Mouse (Mus musculus): ENCODE measurements around the gene St3gal4. TPM values are rescaled to one million over a fixed set of nuclear protein-coding genes. Genes with fewer than 3 reads are reported as not detected.
A peak's percentile ranks its signal among the peaks of the same experiment; 100 is the strongest.

The St3gal4 gene
- polyA plus RNA-seq, 1 experiment from 2014 or later: 13.5 TPM

DNA sequence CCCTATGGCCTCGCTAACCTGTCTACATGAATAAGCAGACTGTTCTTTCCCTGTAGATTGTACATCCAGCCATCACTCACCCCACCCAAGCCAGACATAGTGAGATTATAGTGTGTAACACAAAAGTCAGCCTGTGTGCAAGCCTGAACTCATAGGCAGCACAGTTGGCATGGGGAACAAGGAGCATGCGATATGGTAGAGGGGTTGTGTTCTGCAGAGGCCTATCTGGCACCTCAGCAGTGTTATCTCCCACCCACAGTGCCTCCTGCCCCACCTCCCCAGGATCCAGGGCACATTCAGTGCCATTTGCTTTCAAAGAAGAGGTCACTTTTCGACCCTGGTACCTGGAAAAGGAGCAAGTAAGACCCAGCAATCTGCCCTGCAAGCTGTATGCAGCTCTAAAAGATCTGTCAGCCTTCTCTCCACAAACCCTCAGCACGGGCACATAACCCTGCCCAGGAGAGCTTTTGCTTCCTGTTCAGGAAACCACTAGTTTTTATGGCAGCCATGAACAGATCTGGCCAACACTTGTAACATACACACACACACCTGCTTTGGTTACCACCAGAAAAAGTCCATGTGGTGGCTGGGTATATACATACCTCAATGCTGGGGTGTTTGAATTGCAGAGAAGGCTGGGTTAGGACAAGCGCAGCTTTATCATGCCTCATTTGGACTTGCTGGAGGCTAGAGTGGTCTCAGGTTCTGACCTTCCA lies 3.6 kb upstream of the St3gal4 start:
- 88% methylated on average over 5 of the region's 5 CpGs for WGBS
- no peak overlapping the region for H3K27ac ChIP-seq
- H3K4me1 ChIP-seq (replicated peaks; ENCODE audit: control insufficient read depth, insufficient read depth, low read length): peaks cover 2% of the 10 kb centered on the region

GRCm38 (mm10) chr9:35118563-35118962 lies 505 bp downstream of the St3gal4 start:
- no peaks in the 10 kb centered on the region for H3K9me3 ChIP-seq (ENCODE audit: control insufficient read depth, low read length)
- peaks cover 18% of the 10 kb centered on the region for H3K4me1 ChIP-seq (replicated peaks; ENCODE audit: control insufficient read depth, insufficient read depth, low read length)
- peaks cover 3% of the 10 kb centered on the region; the same call in 1 of the 2 replicates for H3K36me3 ChIP-seq (replicated peaks; ENCODE audit: control insufficient read depth, insufficient read depth)
- no peaks in the 10 kb centered on the region for H3K27me3 ChIP-seq (ENCODE audit: control insufficient read depth, insufficient read depth, low read length)
- no peak overlapping the region for H3K9ac ChIP-seq
- no peak for ATAC-seq (ENCODE audit: low FRiP score)
- no peak for DNase-seq (ENCODE audit: low spot score)
- WGBS: 94% methylated on average over 2 of the region's 2 CpGs
- H3K4me3 ChIP-seq (replicated peaks; ENCODE audit: low read length): no peak overlapping the region
- no peak overlapping the region for H3K4me2 ChIP-seq (replicated peaks)
- no peak overlapping the region for H3K27ac ChIP-seq

More for the DNA sequence above, 3.6 kb upstream of the St3gal4 start:
- no peaks in the 10 kb centered on the region for H3K9me3 ChIP-seq (ENCODE audit: control insufficient read depth, low read length)
- H3K27me3 ChIP-seq (ENCODE audit: control insufficient read depth, insufficient read depth, low read length): no peaks in the 10 kb centered on the region
- ATAC-seq (ENCODE audit: low FRiP score): no peak
- H3K36me3 ChIP-seq (replicated peaks; ENCODE audit: control insufficient read depth, insufficient read depth): peaks cover 30% of the 10 kb centered on the region
- no peak overlapping the region for H3K4me3 ChIP-seq (replicated peaks; ENCODE audit: low read length)
- H3K9ac ChIP-seq: no peak overlapping the region
- DNase-seq (ENCODE audit: low spot score): no peak
- H3K4me2 ChIP-seq (replicated peaks): no peak overlapping the region

DNA sequence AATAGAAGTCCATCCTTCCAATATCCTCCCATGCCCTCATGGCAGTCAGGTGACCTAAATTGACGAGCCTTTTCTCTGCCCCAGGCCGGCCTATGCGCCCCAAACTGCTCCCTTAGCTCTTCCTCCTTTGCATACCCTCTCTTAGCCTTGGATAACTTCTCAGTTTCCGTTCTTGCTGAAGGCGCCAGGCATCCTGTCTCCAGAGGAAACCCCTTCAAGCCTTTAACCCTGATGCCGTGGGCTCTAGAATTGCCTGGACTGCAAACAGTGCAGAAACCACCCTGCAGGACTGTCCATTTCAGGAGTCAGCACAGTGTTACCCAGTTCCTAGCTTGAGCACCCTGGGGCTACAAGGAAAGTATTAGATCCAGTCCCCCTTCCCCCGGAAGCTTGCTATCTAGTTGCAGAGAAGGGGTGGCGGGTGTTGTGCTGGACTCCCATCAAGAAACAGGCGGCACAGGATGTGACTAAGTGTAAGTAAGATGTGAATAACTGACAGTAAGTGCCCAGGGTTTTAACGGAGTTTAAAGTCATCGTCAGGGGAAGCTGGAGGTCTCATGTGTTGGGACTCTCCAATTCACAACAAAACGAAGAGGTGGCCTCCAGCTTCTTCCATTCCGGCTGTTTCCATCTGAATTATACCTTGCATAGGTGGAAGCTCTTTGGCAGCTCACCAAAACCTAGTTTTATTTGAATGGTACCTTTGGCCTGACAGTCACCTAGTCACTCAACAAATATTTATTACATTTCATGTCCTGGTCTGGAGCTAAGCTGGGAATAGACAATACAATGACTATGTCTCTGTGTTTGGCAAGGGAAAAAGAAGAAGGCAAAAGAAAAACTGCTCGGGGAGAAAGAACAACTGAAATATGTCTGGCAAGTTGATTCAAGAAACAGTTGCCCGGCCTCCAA lies 1.4 kb downstream of the St3gal4 start:
- WGBS: 34% methylated on average over 15 of the region's 15 CpGs
- DNase-seq (ENCODE audit: low spot score) (no peak), ATAC-seq (ENCODE audit: low FRiP score) (no peak)
- Histone ChIP-seq H3K36me3 (replicated peaks; ENCODE audit: control insufficient read depth, insufficient read depth) (no peaks in the 10 kb centered on the region), H3K4me2 (replicated peaks) (peak overlapping the region; percentile 82), H3K4me3 (replicated peaks; ENCODE audit: low read length) (peak overlapping the region; percentile 69), H3K27me3 (ENCODE audit: control insufficient read depth, insufficient read depth, low read length) (no peaks in the 10 kb centered on the region), H3K27ac (peak overlapping the region; percentile 84), H3K4me1 (replicated peaks; ENCODE audit: control insufficient read depth, insufficient read depth, low read length) (peaks cover 18% of the 10 kb centered on the region), H3K9ac (peak overlapping the region; percentile 85), H3K9me3 (ENCODE audit: control insufficient read depth, low read length) (no peaks in the 10 kb centered on the region)

DNA sequence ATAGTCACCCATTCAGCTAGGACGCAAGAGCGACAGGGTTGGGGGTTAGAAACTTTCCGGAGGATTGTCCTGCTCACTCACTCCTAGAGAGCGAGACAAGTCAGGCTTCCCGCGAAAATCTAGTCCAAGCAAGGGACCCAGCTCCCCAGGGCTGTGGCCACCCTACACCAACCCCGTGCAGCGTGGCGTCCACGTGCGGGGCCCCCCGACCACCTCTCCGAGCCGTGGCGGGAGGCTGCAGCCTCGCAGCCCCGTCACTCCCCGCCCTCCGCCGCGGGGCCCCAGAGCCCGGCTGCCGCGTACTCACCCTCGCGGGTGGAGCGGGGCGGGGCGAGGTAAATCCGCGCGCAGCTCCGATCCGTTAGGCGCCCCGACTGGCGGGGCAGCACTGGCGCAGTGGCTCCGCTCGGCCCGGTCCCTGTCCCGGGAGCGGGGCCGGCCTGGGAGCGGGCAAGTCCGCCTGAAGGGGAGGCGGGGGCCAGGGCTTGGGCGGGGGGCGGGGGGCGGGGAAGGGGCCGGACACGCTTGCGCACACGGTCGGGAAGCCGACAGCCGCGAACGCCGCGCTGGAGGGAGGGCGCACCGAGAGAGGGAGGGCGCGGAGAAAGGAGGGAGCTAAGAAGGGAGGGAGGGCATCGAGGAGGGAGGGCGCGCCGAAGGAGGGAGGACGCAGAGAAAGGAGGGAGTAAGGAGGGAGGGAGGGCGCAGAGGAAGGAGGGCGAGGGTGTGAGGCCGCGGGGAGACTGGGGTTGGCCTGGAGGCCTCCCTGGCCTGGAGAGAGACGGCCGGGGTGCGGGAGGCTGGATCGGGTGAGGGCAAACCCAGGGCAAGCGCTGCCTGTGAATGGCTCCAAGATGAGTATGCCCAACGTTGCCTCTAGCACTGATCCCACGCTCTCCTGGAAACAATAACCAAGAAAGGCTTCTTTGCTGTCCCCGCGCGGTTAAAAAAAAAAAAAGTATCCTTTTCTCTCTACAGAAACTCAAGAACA lies 2.4 kb downstream of the St3gal4 start:
- DNase-seq (ENCODE audit: low spot score): peak; percentile 77
- peak overlapping the region; percentile 84 for H3K27ac ChIP-seq
- peak overlapping the region; percentile 69 for H3K4me3 ChIP-seq (replicated peaks; ENCODE audit: low read length)
- peak overlapping the region; percentile 85 for H3K9ac ChIP-seq
- under 1% methylated on average over 80 of the region's 84 CpGs for WGBS
- peaks cover 24% of the 10 kb centered on the region for H3K4me1 ChIP-seq (replicated peaks; ENCODE audit: control insufficient read depth, insufficient read depth, low read length)
- no peaks in the 10 kb centered on the region for H3K9me3 ChIP-seq (ENCODE audit: control insufficient read depth, low read length)
- peak; percentile 94 for ATAC-seq (ENCODE audit: low FRiP score)
- no peaks in the 10 kb centered on the region for H3K27me3 ChIP-seq (ENCODE audit: control insufficient read depth, insufficient read depth, low read length)
- no peaks in the 10 kb centered on the region for H3K36me3 ChIP-seq (replicated peaks; ENCODE audit: control insufficient read depth, insufficient read depth)
- H3K4me2 ChIP-seq (replicated peaks): peak overlapping the region; percentile 82

- peak overlapping the region; percentile 82 for H3K4me2 ChIP-seq (replicated peaks)
- H3K27ac ChIP-seq: no peak overlapping the region
- no peaks in the 10 kb centered on the region for H3K36me3 ChIP-seq (replicated peaks; ENCODE audit: control insufficient read depth, insufficient read depth)
- no peaks in the 10 kb centered on the region for H3K27me3 ChIP-seq (ENCODE audit: control insufficient read depth, insufficient read depth, low read length)
- ATAC-seq (ENCODE audit: low FRiP score) (peak; percentile 0; the same call in 1 of the 2 replicates), DNase-seq (ENCODE audit: low spot score) (no peak)
- peak overlapping the region; percentile 85; the same call in 1 of the 2 replicates for H3K9ac ChIP-seq
- peaks cover 25% of the 10 kb centered on the region for H3K4me1 ChIP-seq (replicated peaks; ENCODE audit: control insufficient read depth, insufficient read depth, low read length)
- peak overlapping the region; percentile 69 for H3K4me3 ChIP-seq (replicated peaks; ENCODE audit: low read length)
- no peaks in the 10 kb centered on the region for H3K9me3 ChIP-seq (ENCODE audit: control insufficient read depth, low read length)
- WGBS: 49% methylated on average over 4 of the region's 4 CpGs
Measured at GRCm38 (mm10) chr9:35115804-35116203, 3.3 kb downstream of the St3gal4 start.

GRCm38 (mm10) chr9:35115299-35115698 lies 3.8 kb downstream of the St3gal4 start:
- Histone ChIP-seq H3K9ac (no peak overlapping the region), H3K36me3 (replicated peaks; ENCODE audit: control insufficient read depth, insufficient read depth) (no peaks in the 10 kb centered on the region), H3K4me2 (replicated peaks) (peak overlapping the region; percentile 82), H3K27me3 (ENCODE audit: control insufficient read depth, insufficient read depth, low read length) (no peaks in the 10 kb centered on the region), H3K4me3 (replicated peaks; ENCODE audit: low read length) (no peak overlapping the region; the same call in 1 of the 2 replicates), H3K9me3 (ENCODE audit: control insufficient read depth, low read length) (no peaks in the 10 kb centered on the region), H3K4me1 (replicated peaks; ENCODE audit: control insufficient read depth, insufficient read depth, low read length) (peaks cover 25% of the 10 kb centered on the region), H3K27ac (no peak overlapping the region)
- 70% methylated on average over 4 of the region's 4 CpGs for WGBS
- ATAC-seq (ENCODE audit: low FRiP score): no peak
- DNase-seq (ENCODE audit: low spot score): no peak

- no peaks in the 10 kb centered on the region for H3K9me3 ChIP-seq (ENCODE audit: control insufficient read depth, low read length)
- peaks cover 25% of the 10 kb centered on the region for H3K4me1 ChIP-seq (replicated peaks; ENCODE audit: control insufficient read depth, insufficient read depth, low read length)
- H3K27me3 ChIP-seq (ENCODE audit: control insufficient read depth, insufficient read depth, low read length): no peaks in the 10 kb centered on the region
- no peak overlapping the region for H3K9ac ChIP-seq
- H3K4me3 ChIP-seq (replicated peaks; ENCODE audit: low read length): no peak overlapping the region
- ATAC-seq (ENCODE audit: low FRiP score) (no peak), DNase-seq (ENCODE audit: low spot score) (no peak)
- WGBS: 87% methylated on average over 3 of the region's 3 CpGs
- H3K36me3 ChIP-seq (replicated peaks; ENCODE audit: control insufficient read depth, insufficient read depth): no peaks in the 10 kb centered on the region
- H3K27ac ChIP-seq: no peak overlapping the region
- H3K4me2 ChIP-seq (replicated peaks): no peak overlapping the region
Measured at GRCm38 (mm10) chr9:35114234-35114633, 4.8 kb downstream of the St3gal4 start.

DNA sequence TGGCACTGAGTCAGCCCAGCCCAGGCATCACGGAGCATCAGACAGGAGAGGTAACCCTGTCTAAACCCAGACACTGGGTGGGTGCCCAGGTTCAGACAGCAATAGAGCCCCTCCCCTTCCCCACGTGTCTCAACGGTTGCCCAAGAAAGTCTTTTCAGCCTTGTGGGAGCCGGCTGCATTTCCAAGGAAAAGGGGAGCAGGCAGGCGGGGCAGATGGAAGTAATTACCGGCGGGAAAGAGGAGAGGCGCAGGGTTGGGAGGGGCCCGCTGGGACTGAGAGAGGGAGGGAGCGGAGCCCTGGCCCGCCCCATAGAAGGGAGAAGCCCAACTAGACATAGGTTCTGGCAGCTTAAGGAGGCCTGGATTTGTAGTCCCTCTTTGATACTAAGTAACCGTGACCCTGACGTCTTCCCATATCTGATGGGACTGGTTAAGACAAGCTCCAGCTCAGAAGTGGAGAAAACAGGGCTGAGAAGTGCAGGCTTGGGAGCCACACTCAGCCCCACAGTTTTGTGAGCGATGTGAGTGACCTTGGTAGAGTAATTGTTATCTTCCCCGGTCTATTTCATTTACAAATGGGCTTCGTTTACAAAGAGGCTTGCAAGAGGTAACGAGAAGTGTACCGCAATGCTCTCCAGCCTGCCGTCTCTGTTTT lies 7.0 kb downstream of the St3gal4 start:
- 27% methylated on average over 19 of the region's 19 CpGs for WGBS
- no peak overlapping the region for H3K9ac ChIP-seq
- H3K4me3 ChIP-seq (replicated peaks; ENCODE audit: low read length): no peak overlapping the region
- peaks cover 18% of the 10 kb centered on the region for H3K4me1 ChIP-seq (replicated peaks; ENCODE audit: control insufficient read depth, insufficient read depth, low read length)
- no peaks in the 10 kb centered on the region for H3K9me3 ChIP-seq (ENCODE audit: control insufficient read depth, low read length)
- 0 out of 2 replicates have a peak overlapping the region, but pooled peaks have one; percentile 9 for H3K4me2 ChIP-seq (replicated peaks)
- no peaks in the 10 kb centered on the region for H3K36me3 ChIP-seq (replicated peaks; ENCODE audit: control insufficient read depth, insufficient read depth)
- ATAC-seq (ENCODE audit: low FRiP score): no peak
- DNase-seq (ENCODE audit: low spot score): no peak
- no peak overlapping the region for H3K27ac ChIP-seq
- no peaks in the 10 kb centered on the region for H3K27me3 ChIP-seq (ENCODE audit: control insufficient read depth, insufficient read depth, low read length)
